Mouse (Mus musculus) cerebellum, adult (tissue): ENCODE data around the gene Mast4.

ENCODE experiments used
- ATAC-seq: cut with Nextera tagmentation; 2 replicates; pipeline ENCODE4 v1.9.2; 2017; ENCODE audit warnings: mild to moderate bottlenecking, moderate library complexity, mixed read lengths; ENCODE audit not compliant: insufficient number of reproducible peaks, low FRiP score, low TSS enrichment

The Mast4 gene

DNA sequence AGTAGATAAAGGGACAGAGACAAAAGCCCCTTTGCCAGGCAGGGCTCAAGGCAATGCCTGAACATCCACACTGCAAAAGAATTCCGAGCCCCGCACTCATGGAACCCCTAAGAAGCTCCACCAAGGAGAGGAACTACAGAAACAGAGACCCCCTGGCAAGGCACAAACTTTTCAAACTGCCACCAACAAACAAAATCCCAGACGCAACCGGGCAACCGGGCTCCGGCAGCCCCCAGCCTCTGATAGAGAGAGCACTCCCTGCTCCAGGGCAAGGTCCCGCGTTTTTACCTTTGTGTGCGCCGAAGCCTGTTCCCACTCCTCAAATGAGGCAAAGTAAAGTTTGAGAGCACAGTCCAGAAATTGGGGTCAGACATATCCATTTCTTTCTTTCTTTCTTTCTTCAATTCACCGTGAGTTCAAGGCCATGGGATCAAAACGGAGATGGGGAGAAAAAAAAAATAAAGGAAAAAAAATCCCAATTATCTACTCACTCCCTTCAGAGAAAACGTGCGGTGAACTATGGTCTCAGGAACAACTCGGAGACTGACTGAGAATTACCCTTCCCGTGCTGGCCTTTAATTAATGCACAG, 428.8 kb downstream of the Mast4 start:
- ATAC-seq: no peak

DNA sequence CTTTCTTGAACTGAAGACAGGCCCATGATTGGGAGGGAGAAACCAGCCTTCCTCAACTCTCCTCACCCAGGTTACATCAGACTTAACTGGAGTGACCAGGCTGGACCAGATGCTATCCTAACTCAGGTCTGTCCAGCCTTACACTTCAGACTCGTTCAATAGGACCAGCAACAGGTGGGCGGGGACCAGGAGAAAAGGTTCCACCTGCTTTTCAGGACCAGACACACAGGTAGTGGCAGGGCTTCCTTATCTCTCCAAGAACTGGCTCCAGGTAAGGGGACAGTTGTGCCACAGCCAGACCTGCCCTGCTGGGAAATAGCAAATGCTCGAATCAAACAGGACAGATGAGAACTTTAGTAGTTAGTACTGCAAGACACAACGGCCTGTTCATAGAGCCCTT, 430.6 kb downstream of the Mast4 start:
- no peak for ATAC-seq

GRCm38 (mm10) chr13:102902123-102902522, 432.2 kb downstream of the Mast4 start:
- no peak for ATAC-seq

- ATAC-seq: no peak
Measured at GRCm38 (mm10) chr13:102900531-102900930, 433.8 kb downstream of the Mast4 start.

GRCm38 (mm10) chr13:102900083-102900420, 434.2 kb downstream of the Mast4 start:
- ATAC-seq: no peak

- ATAC-seq: no peak
Measured at GRCm38 (mm10) chr13:102899253-102900082, 434.8 kb downstream of the Mast4 start.

- no peak for ATAC-seq
Measured at GRCm38 (mm10) chr13:102898374-102899131, 435.7 kb downstream of the Mast4 start.

DNA sequence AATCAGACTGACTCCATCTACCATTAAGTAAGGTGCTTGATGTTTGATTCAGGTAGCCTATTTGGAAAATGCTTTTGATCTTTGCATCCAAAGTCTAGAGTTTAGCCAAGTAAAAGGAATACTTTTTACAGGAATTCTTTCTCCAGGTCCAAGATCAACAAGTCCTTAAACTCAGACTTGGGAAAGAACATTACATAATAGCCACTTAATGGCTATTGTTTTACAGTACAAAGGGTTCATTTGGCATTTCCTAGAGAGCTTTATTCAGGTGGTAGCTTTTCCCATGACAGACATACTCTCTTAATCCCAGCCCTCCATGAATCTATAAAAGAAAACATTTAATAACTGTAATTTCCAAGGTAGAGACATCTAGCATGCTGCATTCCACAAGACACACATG, 438.0 kb downstream of the Mast4 start:
- no peak for ATAC-seq

GRCm38 (mm10) chr13:102895894-102896293, 438.4 kb downstream of the Mast4 start:
- ATAC-seq: no peak

GRCm38 (mm10) chr13:102894287-102895234, 439.7 kb downstream of the Mast4 start:
- ATAC-seq: no peak

DNA sequence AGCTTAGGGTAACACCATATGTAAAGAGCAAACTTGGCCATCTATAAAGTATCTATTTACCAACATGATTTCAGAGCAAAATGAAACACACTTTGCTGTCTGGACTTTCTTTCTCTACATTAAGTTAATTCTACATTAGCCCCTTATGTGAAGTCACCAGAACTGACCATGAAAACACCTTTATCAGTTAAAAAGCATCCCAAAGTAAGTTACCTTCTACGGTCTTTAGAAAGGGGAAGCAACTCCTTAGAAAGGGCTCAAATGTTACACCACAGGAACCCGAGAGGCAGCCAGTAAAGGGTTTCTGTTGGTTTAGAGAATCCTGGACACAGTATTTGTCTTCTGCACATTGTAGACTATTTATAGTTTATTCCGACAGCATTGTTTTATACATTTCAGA, 441.5 kb downstream of the Mast4 start:
- no peak for ATAC-seq

DNA sequence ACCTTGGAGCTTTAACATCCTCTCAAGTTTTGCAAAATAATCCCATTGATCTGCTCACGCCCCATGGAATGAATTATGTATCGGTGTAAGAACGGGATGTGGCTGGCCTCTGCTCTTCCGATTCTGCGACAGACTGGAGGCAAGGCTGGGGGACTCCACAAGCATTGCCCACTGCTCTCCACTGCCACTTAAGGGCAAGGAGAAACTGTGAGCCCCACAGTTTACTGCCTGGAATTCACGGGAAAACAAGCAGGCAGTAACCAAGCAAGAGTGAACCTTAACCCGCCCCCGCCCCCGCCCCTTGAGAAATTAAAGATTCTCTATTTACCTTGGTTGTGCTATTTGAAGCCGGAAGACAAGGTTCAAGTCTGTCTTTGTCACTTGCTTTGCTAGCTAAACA, 444.3 kb downstream of the Mast4 start:
- no peak for ATAC-seq

DNA sequence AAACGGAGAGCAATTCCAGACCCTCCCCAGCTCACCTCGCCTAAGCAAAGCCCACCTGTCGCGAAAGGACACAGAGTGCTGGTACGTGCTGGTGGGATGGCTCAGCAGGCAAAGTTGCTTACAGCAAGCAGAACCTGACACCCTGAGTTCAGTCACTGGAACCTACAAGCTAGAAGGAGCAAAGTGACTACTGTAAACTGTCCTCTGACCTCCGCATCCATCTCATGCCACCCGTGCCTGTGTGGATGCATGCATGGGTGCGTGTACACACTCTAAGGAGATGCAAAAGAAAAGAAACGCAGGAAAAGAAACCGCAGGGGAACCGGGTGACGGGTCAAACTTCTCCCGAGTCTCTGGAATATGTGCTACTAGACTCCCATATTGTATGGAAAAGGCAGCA, 444.8 kb downstream of the Mast4 start:
- no peak for ATAC-seq

GRCm38 (mm10) chr13:102888895-102889490, 445.3 kb downstream of the Mast4 start:
- ATAC-seq: no peak

GRCm38 (mm10) chr13:102888211-102888610, 446.1 kb downstream of the Mast4 start:
- ATAC-seq: no peak

GRCm38 (mm10) chr13:102887534-102887933, 446.8 kb downstream of the Mast4 start:
- no peak for ATAC-seq

GRCm38 (mm10) chr13:102886788-102887187, 447.5 kb downstream of the Mast4 start:
- ATAC-seq: no peak

- no peak for ATAC-seq
Measured at GRCm38 (mm10) chr13:102886147-102886546, 448.1 kb downstream of the Mast4 start.

- no peak for ATAC-seq
Measured at GRCm38 (mm10) chr13:102880381-102881076, 453.8 kb downstream of the Mast4 start.
